Mouse (Mus musculus): ENCODE results near the gene Qrsl1. TPM values are rescaled to one million over a fixed set of nuclear protein-coding genes. Genes with fewer than 3 reads are reported as not detected.

Gene Qrsl1
- polyA plus RNA-seq, 1 experiment from 2014 or later: 20.4 TPM

Other genes starting within 250 kb of the Qrsl1 start
- 14.3 and 16.4 TPM in 2 replicates for gene Rtn4ip1, start 62 bp upstream of the Qrsl1 start, polyA plus RNA-seq (2015; fragmentation: Nextera tagmentation; extraction: Ambion mirVana)
- gene Crybg1, start 247.1 kb upstream of the Qrsl1 start, polyA plus RNA-seq (2015; fragmentation: Nextera tagmentation; extraction: Ambion mirVana): 0.09 and 0.10 TPM in 2 replicates

All from hindbrain, embryonic 13.5 days (tissue).